Mouse (Mus musculus) cerebellum, adult 2 months (tissue): ENCODE measurements around the gene Copz2.

Experiments used
- CTCF ChIP-seq: fragments of 200-500 bp; IDR thresholded peaks from 2 replicates; pipeline ENCODE4 v1.5.1; 2011; ENCODE audit warnings: low read depth, mild to moderate bottlenecking, control low read depth, low read length, moderate library complexity, borderline replicate concordance; ENCODE audit not compliant: insufficient read depth
- POLR2A ChIP-seq: fragments of 200-500 bp; IDR thresholded peaks from 2 replicates; pipeline ENCODE4 v1.6.1; 2011; ENCODE audit warnings: low read length, control low read depth, borderline replicate concordance; ENCODE audit not compliant: insufficient read depth

GRCm38 (mm10) chr11:96910003-96910402 is 60.3 kb downstream of the Copz2 start:
- TF ChIP-seq CTCF (peak; percentile 95), POLR2A (no peak)
